Mouse (Mus musculus): ENCODE data around the gene Hist1h3e. TPM values are rescaled to one million over a fixed set of nuclear protein-coding genes. Genes with fewer than 3 reads are reported as not detected.
"Not testable (repeated sequence)": the region's sequence is repeated elsewhere in the genome, so short reads cannot be mapped to it uniquely, and the experiment has no call there.

Hist1h3e gene
- 180 and 204 TPM in 2 replicates for total RNA-seq (2014; rRNA removed)
- polyA plus RNA-seq (2015; fragmentation: Nextera tagmentation; extraction: Ambion mirVana), result 1.9 and 2.0 TPM in 2 replicates

- not testable (repeated sequence) for H3K4me1 ChIP-seq (ENCODE audit: insufficient read depth); H3K36me3 ChIP-seq (ENCODE audit: insufficient read depth); H3K9me3 ChIP-seq (ENCODE audit: low read length); H3K27me3 ChIP-seq (ENCODE audit: insufficient read depth, low read length)
- ATAC-seq (peak; percentile 95), DNase-seq (peak; percentile 99)
- H3K9ac ChIP-seq, result peak within 1 kb of the TSS; percentile 74
- peak within 1 kb of the TSS; percentile 37 for H3K4me3 ChIP-seq (ENCODE audit: low read depth, low read length)
- peak within 1 kb of the TSS; percentile 66 for H3K4me2 ChIP-seq (ENCODE audit: low read depth)
- H3K27ac ChIP-seq (ENCODE audit: low read depth, low read length), result peak within 1 kb of the TSS; percentile 94
- WGBS, result 2% methylated on average over 47 of the region's 67 CpGs
Measured at GRCm38 (mm10) chr13:23561883-23562659, at the start of gene Hist1h3e. TSS of gene Hist1h3e (minus strand) at chr13:23562369.

- Histone ChIP-seq H3K4me2 (ENCODE audit: low read depth) (no peak overlapping the region), H3K27me3 (ENCODE audit: insufficient read depth, low read length) (no peaks in the 10 kb centered on the region), H3K36me3 (ENCODE audit: insufficient read depth) (no peaks in the 10 kb centered on the region), H3K4me3 (ENCODE audit: low read depth, low read length) (no peak overlapping the region), H3K9ac (no peak overlapping the region), H3K9me3 (ENCODE audit: low read length) (no peaks in the 10 kb centered on the region), H3K27ac (ENCODE audit: low read depth, low read length) (no peak overlapping the region), H3K4me1 (ENCODE audit: insufficient read depth) (no peaks in the 10 kb centered on the region)
- TF ChIP-seq CTCF (IDR thresholded peaks at IDR 0.05; ENCODE audit: low read depth), result no peak
- ATAC-seq (no peak), DNase-seq (no peak)
- WGBS, result 83% methylated on average over 3 of the region's 3 CpGs
Measured at GRCm38 (mm10) chr13:23611638-23612037, 49.5 kb upstream of the Hist1h3e start.

- DNase-seq (no peak), ATAC-seq (no peak)
- Histone ChIP-seq H3K4me2 (ENCODE audit: low read depth) (no peak overlapping the region), H3K9me3 (ENCODE audit: low read length) (no peaks in the 10 kb centered on the region), H3K27me3 (ENCODE audit: insufficient read depth, low read length) (no peaks in the 10 kb centered on the region), H3K27ac (ENCODE audit: low read depth, low read length) (no peak overlapping the region), H3K36me3 (ENCODE audit: insufficient read depth) (no peaks in the 10 kb centered on the region), H3K9ac (no peak overlapping the region), H3K4me3 (ENCODE audit: low read depth, low read length) (no peak overlapping the region), H3K4me1 (ENCODE audit: insufficient read depth) (no peaks in the 10 kb centered on the region)
- no peak for TF ChIP-seq CTCF (IDR thresholded peaks at IDR 0.05; ENCODE audit: low read depth)
- 63% methylated on average over 2 of the region's 2 CpGs for WGBS
Measured at GRCm38 (mm10) chr13:23610393-23610792, 48.2 kb upstream of the Hist1h3e start.

- Histone ChIP-seq H3K36me3 (ENCODE audit: insufficient read depth) (no peaks in the 10 kb centered on the region), H3K4me1 (ENCODE audit: insufficient read depth) (no peaks in the 10 kb centered on the region), H3K4me2 (ENCODE audit: low read depth) (no peak overlapping the region), H3K9me3 (ENCODE audit: low read length) (no peaks in the 10 kb centered on the region), H3K27me3 (ENCODE audit: insufficient read depth, low read length) (no peaks in the 10 kb centered on the region), H3K9ac (no peak overlapping the region), H3K4me3 (ENCODE audit: low read depth, low read length) (no peak overlapping the region), H3K27ac (ENCODE audit: low read depth, low read length) (no peak overlapping the region)
- ATAC-seq (no peak), DNase-seq (no peak)
- no peak for TF ChIP-seq CTCF (IDR thresholded peaks at IDR 0.05; ENCODE audit: low read depth)
Measured at GRCm38 (mm10) chr13:23609844-23610243, 47.7 kb upstream of the Hist1h3e start.

GRCm38 (mm10) chr13:23609209-23609608, 47.0 kb upstream of the Hist1h3e start:
- Histone ChIP-seq H3K4me3 (ENCODE audit: low read depth, low read length) (no peak overlapping the region), H3K4me2 (ENCODE audit: low read depth) (no peak overlapping the region), H3K36me3 (ENCODE audit: insufficient read depth) (no peaks in the 10 kb centered on the region), H3K9me3 (ENCODE audit: low read length) (no peaks in the 10 kb centered on the region), H3K4me1 (ENCODE audit: insufficient read depth) (no peaks in the 10 kb centered on the region), H3K9ac (no peak overlapping the region), H3K27me3 (ENCODE audit: insufficient read depth, low read length) (no peaks in the 10 kb centered on the region), H3K27ac (ENCODE audit: low read depth, low read length) (no peak overlapping the region)
- no peak for DNase-seq
- WGBS, result 93% methylated on average over 4 of the region's 4 CpGs
- ATAC-seq, result no peak
- TF ChIP-seq CTCF (IDR thresholded peaks at IDR 0.05; ENCODE audit: low read depth), result no peak

GRCm38 (mm10) chr13:23605052-23605451, 42.9 kb upstream of the Hist1h3e start:
- Histone ChIP-seq H3K36me3 (ENCODE audit: insufficient read depth) (no peaks in the 10 kb centered on the region), H3K9ac (no peak overlapping the region), H3K4me1 (ENCODE audit: insufficient read depth) (no peaks in the 10 kb centered on the region), H3K4me3 (ENCODE audit: low read depth, low read length) (no peak overlapping the region), H3K27me3 (ENCODE audit: insufficient read depth, low read length) (no peaks in the 10 kb centered on the region), H3K9me3 (ENCODE audit: low read length) (no peaks in the 10 kb centered on the region), H3K27ac (ENCODE audit: low read depth, low read length) (no peak overlapping the region), H3K4me2 (ENCODE audit: low read depth) (no peak overlapping the region)
- TF ChIP-seq CTCF (IDR thresholded peaks at IDR 0.05; ENCODE audit: low read depth), result no peak
- no peak for DNase-seq
- 87% methylated on average over 3 of the region's 3 CpGs for WGBS
- no peak for ATAC-seq

GRCm38 (mm10) chr13:23604452-23604851, 42.3 kb upstream of the Hist1h3e start:
- Histone ChIP-seq H3K9ac (no peak overlapping the region), H3K36me3 (ENCODE audit: insufficient read depth) (no peaks in the 10 kb centered on the region), H3K4me1 (ENCODE audit: insufficient read depth) (no peaks in the 10 kb centered on the region), H3K27me3 (ENCODE audit: insufficient read depth, low read length) (no peaks in the 10 kb centered on the region), H3K4me3 (ENCODE audit: low read depth, low read length) (no peak overlapping the region), H3K9me3 (ENCODE audit: low read length) (no peaks in the 10 kb centered on the region), H3K27ac (ENCODE audit: low read depth, low read length) (no peak overlapping the region), H3K4me2 (ENCODE audit: low read depth) (no peak overlapping the region)
- ATAC-seq (no peak), DNase-seq (no peak)
- WGBS, result 96% methylated on average over 3 of the region's 3 CpGs
- TF ChIP-seq CTCF (IDR thresholded peaks at IDR 0.05; ENCODE audit: low read depth), result no peak

Data from forebrain, postnatal 0 days (tissue).